Mouse (Mus musculus) limb, embryonic 12.5 days (tissue): ENCODE measurements at regions not wholly inside any gene's neighbourhood (a gene's known extent, or its start where the extent isn't known, plus 50 kb on each side); places are given as distances from the start of the nearest gene placed in this dataset.
"Not testable (repeated sequence)": the region's sequence is repeated elsewhere in the genome, so short reads cannot be mapped to it uniquely, and the experiment has no call there.

Source experiments
- ATAC-seq: fragments of 200-750 bp; cut with Nextera tagmentation; 2 replicates; pipeline ENCODE4 v1.8.0; 2017; ENCODE audit warnings: low read depth, moderate TSS enrichment; ENCODE audit not compliant: insufficient number of reproducible peaks, insufficient read depth, low FRiP score, low TSS enrichment
- H3K27ac ChIP-seq: fragments of 300-500 bp; sonication (generic); 2 replicates; pipeline ENCODE4 v1.5.1; 2016; ENCODE audit warnings: mild to moderate bottlenecking, moderate library complexity
- H3K27me3 ChIP-seq: fragments of 300-500 bp; sonication (generic); 2 replicates; pipeline ENCODE4 v1.6.1; 2016; ENCODE audit warnings: mild to moderate bottlenecking, moderate library complexity
- H3K36me3 ChIP-seq: fragments of 300-500 bp; sonication (generic); 2 replicates; pipeline ENCODE4 v1.6.1; 2016; ENCODE audit warnings: mild to moderate bottlenecking, moderate library complexity
- H3K4me1 ChIP-seq: fragments of 300-500 bp; sonication (generic); replicated peaks from 2 replicates; pipeline ENCODE4 v1.6.1; 2016
- H3K4me2 ChIP-seq: fragments of 300-500 bp; sonication (generic); 2 replicates; pipeline ENCODE4 v1.6.1; 2016; ENCODE audit warnings: mild to moderate bottlenecking, moderate library complexity
- H3K4me3 ChIP-seq: fragments of 300-500 bp; sonication (generic); replicated peaks from 2 replicates; pipeline ENCODE4 v1.5.1; 2016; ENCODE audit warnings: mild to moderate bottlenecking
- H3K9ac ChIP-seq: fragments of 300-500 bp; sonication (generic); replicated peaks from 2 replicates; pipeline ENCODE4 v1.6.1; 2016; ENCODE audit warnings: mild to moderate bottlenecking, moderate library complexity
- H3K9me3 ChIP-seq: fragments of 300-500 bp; sonication (generic); 2 replicates; pipeline ENCODE4 v1.6.1; 2016; ENCODE audit warnings: mild to moderate bottlenecking, moderate library complexity
- WGBS: fragments of 180-500 bp; shearing (Covaris S2); methylation state at CpG from one replicate; pipeline ENCODE4 v1.1.7; 2016; 5-methylcytosine and 5-hydroxymethylcytosine counted together

- Histone ChIP-seq H3K27me3 (no peaks in the 10 kb centered on the region), H3K4me2 (no peak overlapping the region), H3K4me3 (no peak overlapping the region), H3K36me3 (no peaks in the 10 kb centered on the region), H3K4me1 (no peaks in the 10 kb centered on the region), H3K9ac (no peak overlapping the region), H3K9me3 (no peaks in the 10 kb centered on the region), H3K27ac (no peak overlapping the region)
- WGBS, result 79% methylated on average over 10 of the region's 10 CpGs
- no peak for ATAC-seq
Measured at GRCm38 (mm10) chr11:40510325-40511239, 184.4 kb downstream of the Mat2b start.

- Histone ChIP-seq H3K27ac (no peak overlapping the region), H3K4me2 (no peak overlapping the region)
Measured at GRCm38 (mm10) chr11:40491599-40491998, 203.4 kb downstream of the Mat2b start.

GRCm38 (mm10) chr11:40478171-40478570 lies 216.8 kb downstream of the Mat2b start:
- H3K9me3 ChIP-seq, H3K27ac ChIP-seq, H3K4me2 ChIP-seq, ATAC-seq, H3K36me3 ChIP-seq, H3K9ac ChIP-seq, H3K27me3 ChIP-seq, H3K4me1 ChIP-seq, H3K4me3 ChIP-seq: not testable (repeated sequence)
- WGBS, result 54% methylated on average over 6 of the region's 6 CpGs

More at GRCm38 (mm10) chr11:40491599-40491998, 203.4 kb downstream of the Mat2b start:
- ATAC-seq, result no peak
- Histone ChIP-seq H3K36me3 (no peaks in the 10 kb centered on the region), H3K9me3 (no peaks in the 10 kb centered on the region), H3K9ac (no peak overlapping the region), H3K4me3 (no peak overlapping the region), H3K27me3 (no peaks in the 10 kb centered on the region), H3K4me1 (no peaks in the 10 kb centered on the region)
- WGBS, result 21% methylated on average over 6 of the region's 6 CpGs

- no peak for ATAC-seq
Measured at GRCm38 (mm10) chr11:40477294-40477693, 217.7 kb downstream of the Mat2b start.

GRCm38 (mm10) chr11:40469080-40469705 lies 225.8 kb downstream of the Mat2b start:
- Histone ChIP-seq H3K27me3 (no peaks in the 10 kb centered on the region), H3K9ac (no peak overlapping the region), H3K36me3 (no peaks in the 10 kb centered on the region), H3K4me2 (no peak overlapping the region), H3K27ac (no peak overlapping the region), H3K4me3 (no peak overlapping the region), H3K9me3 (no peaks in the 10 kb centered on the region), H3K4me1 (peaks cover 4% of the 10 kb centered on the region; the same call in 1 of the 2 replicates)
- 19% methylated on average over 6 of the region's 6 CpGs for WGBS
- ATAC-seq, result no peak; the same call in 1 of the 2 replicates

More at GRCm38 (mm10) chr11:40477294-40477693, 217.7 kb downstream of the Mat2b start:
- no peak overlapping the region for H3K27ac ChIP-seq
- 32% methylated on average over 7 of the region's 7 CpGs for WGBS
- no peak overlapping the region for H3K4me3 ChIP-seq
- no peaks in the 10 kb centered on the region for H3K4me1 ChIP-seq
- no peaks in the 10 kb centered on the region for H3K36me3 ChIP-seq
- H3K9ac ChIP-seq, result no peak overlapping the region
- no peaks in the 10 kb centered on the region for H3K9me3 ChIP-seq
- no peak overlapping the region for H3K4me2 ChIP-seq
- H3K27me3 ChIP-seq, result no peaks in the 10 kb centered on the region

- Histone ChIP-seq H3K4me1 (no peaks in the 10 kb centered on the region), H3K4me3 (no peak overlapping the region), H3K27me3 (no peaks in the 10 kb centered on the region), H3K9ac (no peak overlapping the region), H3K4me2 (no peak overlapping the region), H3K27ac (no peak overlapping the region), H3K9me3 (no peaks in the 10 kb centered on the region), H3K36me3 (no peaks in the 10 kb centered on the region)
- WGBS, result 48% methylated on average over 6 of the region's 6 CpGs
- ATAC-seq, result no peak
Measured at GRCm38 (mm10) chr11:40456571-40456970, 238.4 kb downstream of the Mat2b start.

- not testable (repeated sequence) for H3K27ac ChIP-seq, H3K4me3 ChIP-seq, H3K9ac ChIP-seq, H3K36me3 ChIP-seq, ATAC-seq, H3K4me1 ChIP-seq, H3K27me3 ChIP-seq, H3K9me3 ChIP-seq, H3K4me2 ChIP-seq
Measured at GRCm38 (mm10) chr11:40454994-40455393, 240.0 kb downstream of the Mat2b start.

- H3K36me3 ChIP-seq, result no peaks in the 10 kb centered on the region
- no peaks in the 10 kb centered on the region for H3K27me3 ChIP-seq
- no peaks in the 10 kb centered on the region for H3K9me3 ChIP-seq
- no peaks in the 10 kb centered on the region for H3K4me1 ChIP-seq
- H3K9ac ChIP-seq, result no peak overlapping the region
- 83% methylated on average over 2 of the region's 2 CpGs for WGBS
- H3K4me3 ChIP-seq, result no peak overlapping the region
- no peak overlapping the region for H3K4me2 ChIP-seq
- no peak overlapping the region for H3K27ac ChIP-seq
- no peak for ATAC-seq
Measured at GRCm38 (mm10) chr11:40446846-40447245, 248.2 kb downstream of the Mat2b start.

- no peak overlapping the region for H3K27ac ChIP-seq
- ATAC-seq, result no peak
- H3K9ac ChIP-seq, result no peak overlapping the region
- no peak overlapping the region for H3K4me2 ChIP-seq
- 82% methylated on average over 1 of the region's 1 CpGs for WGBS
- no peaks in the 10 kb centered on the region for H3K36me3 ChIP-seq
- no peaks in the 10 kb centered on the region for H3K27me3 ChIP-seq
- no peaks in the 10 kb centered on the region for H3K4me1 ChIP-seq
- no peaks in the 10 kb centered on the region for H3K9me3 ChIP-seq
- H3K4me3 ChIP-seq, result no peak overlapping the region
Measured at GRCm38 (mm10) chr11:40434002-40434401, 261.0 kb downstream of the Mat2b start.

GRCm38 (mm10) chr11:40428858-40429257 lies 266.1 kb downstream of the Mat2b start:
- H3K9ac ChIP-seq, result no peak overlapping the region
- no peak for ATAC-seq
- no peak overlapping the region for H3K4me2 ChIP-seq
- no peaks in the 10 kb centered on the region for H3K27me3 ChIP-seq
- H3K27ac ChIP-seq, result no peak overlapping the region
- H3K4me1 ChIP-seq, result no peaks in the 10 kb centered on the region
- H3K9me3 ChIP-seq, result no peaks in the 10 kb centered on the region
- 92% methylated on average over 2 of the region's 2 CpGs for WGBS
- no peak overlapping the region for H3K4me3 ChIP-seq
- H3K36me3 ChIP-seq, result no peaks in the 10 kb centered on the region

- H3K27me3 ChIP-seq, result no peaks in the 10 kb centered on the region
- no peak overlapping the region for H3K9ac ChIP-seq
- 74% methylated on average over 3 of the region's 3 CpGs for WGBS
- no peak for ATAC-seq
- H3K4me2 ChIP-seq, result no peak overlapping the region
- no peaks in the 10 kb centered on the region for H3K36me3 ChIP-seq
- no peaks in the 10 kb centered on the region for H3K4me1 ChIP-seq
- H3K4me3 ChIP-seq, result no peak overlapping the region
- no peaks in the 10 kb centered on the region for H3K9me3 ChIP-seq
- no peak overlapping the region for H3K27ac ChIP-seq
Measured at GRCm38 (mm10) chr11:40424316-40424715, 270.7 kb downstream of the Mat2b start.
